Mouse (Mus musculus): Measurements from ENCODE around the gene Cck. TPM values are rescaled to one million over a fixed set of nuclear protein-coding genes. Genes with fewer than 3 reads are reported as not detected.
A peak's percentile ranks its signal among the peaks of the same experiment; 100 is the strongest.

Cck gene
- total RNA-seq, 1 experiment = not detected

DNA sequence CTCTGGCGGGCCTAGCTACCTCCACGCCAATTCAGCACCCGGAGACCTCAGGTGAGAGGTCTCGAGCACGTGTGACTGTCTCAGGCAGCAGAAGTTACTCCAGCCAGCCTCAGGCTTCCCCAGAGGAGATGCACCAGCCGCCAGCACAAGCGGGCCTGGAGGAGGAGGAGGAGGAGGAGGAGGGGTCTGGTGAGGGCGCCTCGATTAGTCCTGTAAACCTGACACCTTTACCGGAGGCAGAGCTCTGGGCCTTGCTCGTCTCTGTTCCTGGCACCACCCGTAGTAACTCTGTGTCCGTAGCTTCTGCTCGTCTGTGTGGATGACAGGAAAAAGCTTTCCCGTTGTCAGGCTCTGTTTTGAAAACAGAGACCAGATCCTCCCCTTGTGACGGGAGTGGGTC lies 35.0 kb downstream of the Cck start:
- TF ChIP-seq HCFC1 (IDR thresholded peaks at IDR 0.05; ENCODE audit: borderline replicate concordance, insufficient read depth, low read length) = no peak
- TF ChIP-seq ZC3H11A (IDR thresholded peaks at IDR 0.05; ENCODE audit: borderline replicate concordance, low read depth, low read length) = no peak
- no peak for TF ChIP-seq ZNF384 (IDR thresholded peaks at IDR 0.05; ENCODE audit: low read depth, low read length)
- TF ChIP-seq MAFK (IDR thresholded peaks at IDR 0.05; ENCODE audit: insufficient read depth, low read depth, low read length) = no peak
- no peak for TF ChIP-seq CHD2 (IDR thresholded peaks at IDR 0.05; ENCODE audit: low read depth, low read length)
- in situ Hi-C loops (cut with MboI; ENCODE audit: low sequenced_read_pairs in 2 of 2, unreplicated experiment in 2 of 2) = no loop called here
- Histone ChIP-seq H3K9me3 (ENCODE audit: control insufficient read depth, insufficient read depth, low read depth, low read length) (no peaks in the 10 kb centered on the region), H3K4me3 (ENCODE audit: insufficient read depth in 1 of 2, low read depth in 1 of 2, low read length in 2 of 2, poor library complexity in 1 of 2, severe bottlenecking in 1 of 2) (peak overlapping the region; percentile 17 to 37; a peak in 1 of 4 replicates), H3K36me3 (ENCODE audit: control insufficient read depth, insufficient read depth, low read length, poor library complexity, severe bottlenecking) (peaks cover 23% of the 10 kb centered on the region; the same call in 1 of the 2 replicates), H3K4me1 (ENCODE audit: control insufficient read depth in 2 of 2, insufficient read depth in 2 of 2, low read length in 2 of 2, poor library complexity in 1 of 2) (peaks cover 0 to 8% of the 10 kb centered on the region in 2 experiments; a peak in 1 of 4 replicates), H3K9ac (ENCODE audit: insufficient read depth, low read depth, low read length, poor library complexity, severe bottlenecking) (peak overlapping the region; percentile 41; the same call in 1 of the 2 replicates), H3K27ac (ENCODE audit: insufficient read depth, low read depth, low read length, poor library complexity, severe bottlenecking) (no peak overlapping the region; the same call in 1 of the 2 replicates)
- DNase-seq (ENCODE audit: low read depth, low spot score) = no peak

DNA sequence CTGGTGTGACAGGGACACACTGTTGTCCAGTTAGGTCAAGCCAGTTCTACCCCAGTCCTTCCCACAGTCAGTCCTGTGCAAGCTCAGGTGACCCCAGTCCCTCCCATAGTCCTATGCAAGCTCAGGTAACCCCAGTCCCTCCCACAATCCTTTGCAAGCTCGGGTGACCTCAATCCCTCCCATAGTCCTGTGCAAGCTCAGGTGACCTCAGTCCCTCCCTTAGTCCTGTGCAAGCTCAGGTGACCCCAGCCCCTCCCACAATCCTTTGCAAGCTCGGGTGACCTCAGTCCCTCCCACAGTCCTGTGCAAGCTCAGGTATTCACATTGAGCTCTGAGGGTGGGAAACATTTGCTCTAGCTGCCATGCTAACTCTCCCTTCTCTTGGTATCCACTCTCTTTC lies 35.5 kb downstream of the Cck start:
- Histone ChIP-seq H3K4me3 (ENCODE audit: insufficient read depth in 1 of 2, low read depth in 1 of 2, low read length in 2 of 2, poor library complexity in 1 of 2, severe bottlenecking in 1 of 2) (peak overlapping the region in 1 of 2 experiments; percentile 37; a peak in 1 of 4 replicates), H3K9ac (ENCODE audit: insufficient read depth, low read depth, low read length, poor library complexity, severe bottlenecking) (peak overlapping the region; percentile 41; the same call in 1 of the 2 replicates), H3K27ac (ENCODE audit: insufficient read depth, low read depth, low read length, poor library complexity, severe bottlenecking) (no peak overlapping the region; the same call in 1 of the 2 replicates), H3K4me1 (ENCODE audit: control insufficient read depth in 2 of 2, insufficient read depth in 2 of 2, low read length in 2 of 2, poor library complexity in 1 of 2) (peaks cover 0 to 8% of the 10 kb centered on the region in 2 experiments; a peak in 1 of 4 replicates), H3K9me3 (ENCODE audit: control insufficient read depth, insufficient read depth, low read depth, low read length) (no peaks in the 10 kb centered on the region), H3K36me3 (ENCODE audit: control insufficient read depth, insufficient read depth, low read length, poor library complexity, severe bottlenecking) (peaks cover 23% of the 10 kb centered on the region; the same call in 1 of the 2 replicates)
- in situ Hi-C loops (cut with MboI; ENCODE audit: low sequenced_read_pairs in 2 of 2, unreplicated experiment in 2 of 2) = no loop called here
- no peak for TF ChIP-seq CHD2 (IDR thresholded peaks at IDR 0.05; ENCODE audit: low read depth, low read length)
- no peak for TF ChIP-seq ZC3H11A (IDR thresholded peaks at IDR 0.05; ENCODE audit: borderline replicate concordance, low read depth, low read length)
- TF ChIP-seq ZNF384 (IDR thresholded peaks at IDR 0.05; ENCODE audit: low read depth, low read length) = no peak
- no peak for TF ChIP-seq MAFK (IDR thresholded peaks at IDR 0.05; ENCODE audit: insufficient read depth, low read depth, low read length)
- DNase-seq (ENCODE audit: low read depth, low spot score) = no peak

DNA sequence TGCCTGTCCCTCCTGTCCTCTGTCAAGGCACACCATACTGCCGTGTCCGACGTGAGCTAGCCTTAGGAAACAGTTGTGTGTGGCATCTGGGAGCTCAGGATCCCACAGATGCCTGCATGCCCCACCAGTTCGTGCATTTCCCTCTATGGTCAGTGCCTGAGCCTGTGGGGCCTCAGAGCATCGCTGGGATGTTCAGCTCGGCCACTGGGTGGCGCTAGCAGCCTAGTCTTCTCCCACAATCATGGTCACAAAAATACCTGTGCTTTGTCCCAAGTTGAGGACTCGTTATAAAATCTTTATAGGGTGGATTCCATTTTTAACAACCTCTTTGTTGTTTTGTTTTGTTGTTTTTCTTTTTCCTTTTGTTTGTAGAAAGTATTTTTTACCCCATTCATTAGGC lies 37.0 kb downstream of the Cck start:
- Histone ChIP-seq H3K4me3 (ENCODE audit: insufficient read depth in 1 of 2, low read depth in 1 of 2, low read length in 2 of 2, poor library complexity in 1 of 2, severe bottlenecking in 1 of 2) (no peak overlapping the region), H3K36me3 (ENCODE audit: control insufficient read depth, insufficient read depth, low read length, poor library complexity, severe bottlenecking) (peaks cover 26% of the 10 kb centered on the region), H3K9me3 (ENCODE audit: control insufficient read depth, insufficient read depth, low read depth, low read length) (no peaks in the 10 kb centered on the region), H3K27ac (ENCODE audit: insufficient read depth, low read depth, low read length, poor library complexity, severe bottlenecking) (no peak overlapping the region), H3K9ac (ENCODE audit: insufficient read depth, low read depth, low read length, poor library complexity, severe bottlenecking) (no peak overlapping the region), H3K4me1 (ENCODE audit: control insufficient read depth in 2 of 2, insufficient read depth in 2 of 2, low read length in 2 of 2, poor library complexity in 1 of 2) (peaks cover 0 to 8% of the 10 kb centered on the region in 2 experiments; a peak in 1 of 4 replicates)
- in situ Hi-C loops (cut with MboI; ENCODE audit: low sequenced_read_pairs in 2 of 2, unreplicated experiment in 2 of 2) = no loop called here
- peak; percentile 47 for DNase-seq (ENCODE audit: low read depth, low spot score)
- TF ChIP-seq CHD2 (IDR thresholded peaks at IDR 0.05; ENCODE audit: low read depth, low read length) = no peak
- no peak for TF ChIP-seq ZC3H11A (IDR thresholded peaks at IDR 0.05; ENCODE audit: borderline replicate concordance, low read depth, low read length)
- no peak for TF ChIP-seq MAFK (IDR thresholded peaks at IDR 0.05; ENCODE audit: insufficient read depth, low read depth, low read length)
- no peak for TF ChIP-seq HCFC1 (IDR thresholded peaks at IDR 0.05; ENCODE audit: borderline replicate concordance, insufficient read depth, low read length)
- TF ChIP-seq ZNF384 (IDR thresholded peaks at IDR 0.05; ENCODE audit: low read depth, low read length) = no peak

DNA sequence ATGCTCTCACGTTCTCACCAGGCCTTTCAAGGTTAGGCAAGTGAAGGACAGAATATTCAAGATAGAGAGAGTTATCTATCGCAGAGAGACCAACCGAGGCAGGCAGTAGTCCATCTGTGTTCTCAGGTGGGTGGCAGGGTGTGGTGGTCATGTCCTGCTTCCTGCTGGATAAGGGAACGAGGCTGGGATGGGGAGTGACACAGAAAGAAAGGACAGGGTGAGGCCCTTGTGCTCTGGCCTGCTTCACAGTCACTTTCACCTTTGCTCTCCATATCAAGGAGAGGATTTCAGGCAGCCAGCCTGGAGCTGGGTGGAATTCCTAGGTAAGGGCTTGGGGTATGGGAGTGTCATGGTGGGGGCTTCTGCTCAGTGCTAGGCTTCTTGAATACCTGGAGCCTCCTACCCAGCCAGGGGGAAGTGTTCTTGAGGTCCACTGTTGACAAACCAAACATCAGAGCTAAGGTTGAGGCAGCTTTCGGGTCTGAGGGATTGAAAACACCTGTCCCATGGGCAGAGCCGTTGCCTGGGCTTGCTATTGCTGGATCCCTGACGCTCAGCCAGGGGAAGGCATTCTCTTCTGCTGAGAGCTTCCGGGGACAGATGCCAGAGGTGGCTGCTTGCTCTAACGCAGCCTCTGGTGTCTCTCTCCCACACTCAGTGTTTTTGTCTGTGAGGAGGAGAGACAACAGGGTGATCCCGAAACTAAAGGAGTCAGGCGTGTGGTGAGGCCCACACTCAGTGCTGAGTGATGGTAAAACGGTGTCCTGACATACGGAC lies 38.6 kb downstream of the Cck start:
- TF ChIP-seq HCFC1 (IDR thresholded peaks at IDR 0.05; ENCODE audit: borderline replicate concordance, insufficient read depth, low read length) (no peak), ZNF384 (IDR thresholded peaks at IDR 0.05; ENCODE audit: low read depth, low read length) (no peak), ZC3H11A (IDR thresholded peaks at IDR 0.05; ENCODE audit: borderline replicate concordance, low read depth, low read length) (no peak), MAFK (IDR thresholded peaks at IDR 0.05; ENCODE audit: insufficient read depth, low read depth, low read length) (no peak), CHD2 (IDR thresholded peaks at IDR 0.05; ENCODE audit: low read depth, low read length) (no peak)
- peaks cover 26% of the 10 kb centered on the region for H3K36me3 ChIP-seq (ENCODE audit: control insufficient read depth, insufficient read depth, low read length, poor library complexity, severe bottlenecking)
- in situ Hi-C loops (cut with MboI; ENCODE audit: low sequenced_read_pairs in 2 of 2, unreplicated experiment in 2 of 2) = no loop called here
- no peak for DNase-seq (ENCODE audit: low read depth, low spot score)
- no peak overlapping the region for H3K27ac ChIP-seq (ENCODE audit: insufficient read depth, low read depth, low read length, poor library complexity, severe bottlenecking)
- no peaks in the 10 kb centered on the region for H3K9me3 ChIP-seq (ENCODE audit: control insufficient read depth, insufficient read depth, low read depth, low read length)
- no peak overlapping the region for H3K9ac ChIP-seq (ENCODE audit: insufficient read depth, low read depth, low read length, poor library complexity, severe bottlenecking)
- H3K4me3 ChIP-seq (ENCODE audit: insufficient read depth in 1 of 2, low read depth in 1 of 2, low read length in 2 of 2, poor library complexity in 1 of 2, severe bottlenecking in 1 of 2) = no peak overlapping the region
- peaks cover 0 to 8% of the 10 kb centered on the region in 2 experiments; a peak in 1 of 4 replicates for H3K4me1 ChIP-seq (ENCODE audit: control insufficient read depth in 2 of 2, insufficient read depth in 2 of 2, low read length in 2 of 2, poor library complexity in 1 of 2)

Data from ES-E14 (cell line).